Mouse (Mus musculus): Measurements from ENCODE around the gene Alkbh6. TPM values are rescaled to one million over a fixed set of nuclear protein-coding genes. Genes with fewer than 3 reads are reported as not detected.

The Alkbh6 gene
- total and polyA plus RNA-seq, 2 experiments from 2014 or later, result 74.1 to 117 TPM

- WGBS, result 91% methylated on average over 12 of the region's 12 CpGs
These were observed 1.6 kb downstream of the Alkbh6 start for GRCm38 (mm10) chr7:30310136-30310535.

DNA sequence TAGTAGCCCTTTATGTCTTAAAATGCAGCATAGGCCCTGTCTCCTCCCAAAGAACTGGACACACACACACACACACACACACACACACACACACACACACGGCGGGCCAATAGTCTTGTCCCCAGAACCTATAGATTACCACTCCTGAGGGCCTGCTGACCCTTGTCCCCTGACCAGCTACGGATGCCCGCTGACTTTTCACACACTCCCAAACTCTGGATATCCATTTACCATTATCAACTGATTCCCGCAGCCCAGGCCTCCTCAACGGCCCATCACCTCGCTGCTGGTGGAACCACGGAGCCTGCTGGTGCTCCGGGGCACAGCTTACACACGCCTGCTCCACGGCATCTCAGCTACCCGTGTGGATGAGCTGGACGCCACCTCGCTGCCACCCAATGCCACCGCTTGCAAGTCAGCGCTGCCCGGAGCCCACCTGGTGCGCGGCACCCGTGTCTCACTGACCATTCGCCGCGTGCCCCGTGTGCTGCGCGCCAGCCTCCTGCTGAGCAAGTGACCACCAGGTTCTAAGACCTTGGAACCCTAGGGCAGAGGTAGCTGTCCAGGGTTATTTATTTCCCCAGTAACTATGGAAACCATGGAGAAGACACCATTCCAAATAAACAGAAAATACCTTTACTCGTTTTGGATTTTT, 5.3 kb downstream of the Alkbh6 start:
- Histone ChIP-seq H3K4me3 (ENCODE audit: low read depth, low read length) (no peak overlapping the region), H3K4me2 (ENCODE audit: low read depth) (no peak overlapping the region), H3K27ac (ENCODE audit: low read depth, low read length) (no peak overlapping the region), H3K4me1 (ENCODE audit: insufficient read depth) (0 out of 2 replicates have a peak, but pooled peaks cover 5% of the 10 kb centered on the region), H3K9me3 (ENCODE audit: low read length) (no peaks in the 10 kb centered on the region), H3K27me3 (ENCODE audit: insufficient read depth, low read length) (no peaks in the 10 kb centered on the region), H3K36me3 (ENCODE audit: insufficient read depth) (0 out of 2 replicates have a peak, but pooled peaks cover 2% of the 10 kb centered on the region), H3K9ac (no peak overlapping the region)
- 53% methylated on average over 27 of the region's 27 CpGs for WGBS
- DNase-seq (no peak), ATAC-seq (no peak)
- no peak for TF ChIP-seq CTCF (IDR thresholded peaks at IDR 0.05; ENCODE audit: low read depth)

More at GRCm38 (mm10) chr7:30310136-30310535, 1.6 kb downstream of the Alkbh6 start:
- DNase-seq, result no peak
- Histone ChIP-seq H3K4me3 (ENCODE audit: low read depth, low read length) (no peak overlapping the region), H3K36me3 (ENCODE audit: insufficient read depth) (peaks cover 26% of the 10 kb centered on the region), H3K27ac (ENCODE audit: low read depth, low read length) (no peak overlapping the region), H3K9ac (no peak overlapping the region), H3K4me2 (ENCODE audit: low read depth) (no peak overlapping the region), H3K9me3 (ENCODE audit: low read length) (no peaks in the 10 kb centered on the region), H3K4me1 (ENCODE audit: insufficient read depth) (0 out of 2 replicates have a peak, but pooled peaks cover 9% of the 10 kb centered on the region), H3K27me3 (ENCODE audit: insufficient read depth, low read length) (no peaks in the 10 kb centered on the region)
- no peak for TF ChIP-seq CTCF (IDR thresholded peaks at IDR 0.05; ENCODE audit: low read depth)
- ATAC-seq, result no peak

DNA sequence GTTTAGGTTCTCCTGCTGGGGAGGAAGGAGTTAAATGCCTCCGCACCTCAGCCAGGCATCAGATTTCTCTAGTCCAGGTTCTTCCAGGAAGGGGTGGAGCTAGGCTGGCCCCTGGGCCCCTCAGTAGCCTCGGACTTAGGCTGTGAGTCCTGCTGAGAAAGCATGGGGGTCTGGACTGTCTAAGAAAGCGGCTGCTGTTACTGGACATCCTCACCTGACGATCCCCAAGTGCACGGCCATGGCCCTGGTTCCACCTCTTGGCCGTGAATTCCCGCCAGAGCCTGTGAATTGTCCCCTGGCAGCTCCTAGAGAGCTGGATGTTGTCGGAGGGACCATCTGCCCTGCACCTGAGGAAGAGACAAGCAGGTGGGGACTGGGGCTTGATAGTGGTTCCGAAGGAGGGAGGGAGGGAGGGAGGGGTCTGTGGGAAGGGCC, 6.2 kb downstream of the Alkbh6 start, which contains the start of gene Syne4:
TSS of gene Syne4 (plus strand) at position 87 of the 435 bp plus-strand sequence.
- no peak within 1 kb of the TSS for H3K4me3 ChIP-seq (ENCODE audit: low read depth, low read length)
- H3K4me2 ChIP-seq (ENCODE audit: low read depth), result no peak within 1 kb of the TSS
- no peak within 1 kb of the TSS for H3K27ac ChIP-seq (ENCODE audit: low read depth, low read length)
- WGBS, result 6% methylated on average over 9 of the region's 9 CpGs
- TF ChIP-seq CTCF (IDR thresholded peaks at IDR 0.05; ENCODE audit: low read depth), result no peak
- H3K9me3 ChIP-seq (ENCODE audit: low read length), result no peaks in the 10 kb centered on the region
- 0 out of 2 replicates have a peak, but pooled peaks cover 4% of the 10 kb centered on the region for H3K4me1 ChIP-seq (ENCODE audit: insufficient read depth)
- ATAC-seq, result no peak
- 0 out of 2 replicates have a peak, but pooled peaks cover 2% of the 10 kb centered on the region for H3K36me3 ChIP-seq (ENCODE audit: insufficient read depth)
- no peak within 1 kb of the TSS for H3K9ac ChIP-seq
- DNase-seq, result no peak
- no peaks in the 10 kb centered on the region for H3K27me3 ChIP-seq (ENCODE audit: insufficient read depth, low read length)

DNA sequence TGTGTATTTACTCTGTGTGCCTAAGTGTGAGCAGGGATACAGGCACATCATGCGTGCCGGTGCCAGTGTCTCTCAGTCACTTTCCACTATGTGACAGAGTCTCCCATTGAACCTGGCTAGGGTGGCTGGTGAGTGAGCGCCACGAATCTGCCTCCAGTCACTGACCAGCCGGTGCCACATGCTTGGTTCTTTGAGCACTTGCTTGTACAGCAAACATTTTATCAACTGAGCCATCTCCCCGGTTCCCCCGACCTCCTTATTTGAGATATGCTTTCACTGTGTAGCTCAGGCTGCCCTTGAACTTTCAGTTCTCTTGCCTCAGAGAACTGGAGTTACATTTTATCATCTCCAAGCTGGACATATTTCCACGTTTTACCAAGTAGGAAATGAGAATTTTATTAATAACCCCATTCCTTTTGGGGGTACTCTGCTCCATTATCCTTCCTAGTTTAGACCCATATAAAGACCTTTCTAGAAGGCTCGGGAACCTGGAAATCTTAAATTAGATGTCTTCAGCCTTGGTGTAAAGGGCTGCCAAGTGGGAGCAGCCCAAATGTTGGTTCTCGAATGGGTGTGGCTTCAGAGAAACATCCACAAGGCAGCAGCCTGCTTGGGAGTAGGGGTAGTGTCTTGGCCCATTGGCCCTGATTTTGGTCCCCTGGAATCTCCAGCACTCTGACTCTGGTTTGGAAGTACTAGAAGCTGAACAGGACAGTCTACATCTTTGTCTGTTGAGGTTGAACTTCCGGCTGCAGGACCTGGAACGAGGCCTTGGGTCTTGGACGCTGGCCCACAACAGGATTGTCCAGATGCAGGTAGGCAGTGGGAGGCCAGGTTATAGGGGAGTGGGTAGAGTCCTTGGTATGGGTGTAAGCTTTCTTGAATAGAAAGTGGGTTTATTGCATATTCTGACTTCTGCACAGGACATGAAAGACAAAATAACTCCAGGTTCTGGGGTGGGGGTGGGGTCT, 7.3 kb downstream of the Alkbh6 start:
- Histone ChIP-seq H3K4me2 (ENCODE audit: low read depth) (no peak overlapping the region), H3K9me3 (ENCODE audit: low read length) (no peaks in the 10 kb centered on the region), H3K27me3 (ENCODE audit: insufficient read depth, low read length) (no peaks in the 10 kb centered on the region), H3K9ac (no peak overlapping the region), H3K4me3 (ENCODE audit: low read depth, low read length) (no peak overlapping the region), H3K27ac (ENCODE audit: low read depth, low read length) (no peak overlapping the region), H3K36me3 (ENCODE audit: insufficient read depth) (0 out of 2 replicates have a peak, but pooled peaks cover 2% of the 10 kb centered on the region), H3K4me1 (ENCODE audit: insufficient read depth) (peaks cover under 1% of the 10 kb centered on the region; the same call in 1 of the 2 replicates)
- ATAC-seq (no peak), DNase-seq (no peak)
- no peak for TF ChIP-seq CTCF (IDR thresholded peaks at IDR 0.05; ENCODE audit: low read depth)
- 76% methylated on average over 13 of the region's 13 CpGs for WGBS

DNA sequence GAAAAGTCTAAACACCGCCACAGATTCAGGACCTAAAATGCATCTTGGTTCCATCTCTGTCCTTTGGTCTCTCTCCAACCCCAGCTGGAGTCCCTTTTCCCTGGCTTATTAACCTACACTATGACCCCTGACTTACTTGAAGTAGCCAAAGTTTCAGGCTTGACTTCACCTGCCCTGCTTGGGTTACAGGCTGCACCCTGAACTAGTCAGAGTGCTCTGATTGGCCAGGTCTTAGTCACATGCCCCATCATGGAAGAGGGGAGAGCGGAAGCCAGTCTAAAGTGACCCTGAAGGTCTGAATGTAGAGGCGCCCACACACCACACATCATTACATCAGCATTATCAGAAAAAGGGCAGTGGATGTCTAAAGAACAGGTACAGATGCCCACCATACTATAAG, 9.6 kb downstream of the Alkbh6 start:
- no peak overlapping the region for H3K27ac ChIP-seq (ENCODE audit: low read depth, low read length)
- H3K4me1 ChIP-seq (ENCODE audit: insufficient read depth), result peaks cover 7% of the 10 kb centered on the region
- whole genome bisulfite sequencing, result 90% methylated on average over 3 of the region's 3 CpGs
- H3K27me3 ChIP-seq (ENCODE audit: insufficient read depth, low read length), result no peaks in the 10 kb centered on the region
- no peak overlapping the region for H3K4me3 ChIP-seq (ENCODE audit: low read depth, low read length)
- ATAC-seq, result no peak
- H3K9ac ChIP-seq, result no peak overlapping the region
- no peaks in the 10 kb centered on the region for H3K9me3 ChIP-seq (ENCODE audit: low read length)
- no peak for DNase-seq
- no peak overlapping the region for H3K4me2 ChIP-seq (ENCODE audit: low read depth)
- no peak for TF ChIP-seq CTCF (IDR thresholded peaks at IDR 0.05; ENCODE audit: low read depth)
- 0 out of 2 replicates have a peak, but pooled peaks cover 2% of the 10 kb centered on the region for H3K36me3 ChIP-seq (ENCODE audit: insufficient read depth)

GRCm38 (mm10) chr7:30320946-30321345, 12.4 kb downstream of the Alkbh6 start:
- Histone ChIP-seq H3K27ac (ENCODE audit: low read depth, low read length) (no peak overlapping the region), H3K27me3 (ENCODE audit: insufficient read depth, low read length) (no peaks in the 10 kb centered on the region), H3K4me2 (ENCODE audit: low read depth) (peak overlapping the region; percentile 80), H3K4me1 (ENCODE audit: insufficient read depth) (peaks cover 7% of the 10 kb centered on the region), H3K36me3 (ENCODE audit: insufficient read depth) (no peaks in the 10 kb centered on the region), H3K9ac (0 out of 2 replicates have a peak overlapping the region, but pooled peaks have one; percentile 68), H3K9me3 (ENCODE audit: low read length) (no peaks in the 10 kb centered on the region), H3K4me3 (ENCODE audit: low read depth, low read length) (no peak overlapping the region)
- no peak for DNase-seq
- no peak for TF ChIP-seq CTCF (IDR thresholded peaks at IDR 0.05; ENCODE audit: low read depth)
- no peak for ATAC-seq
- WGBS, result 89% methylated on average over 2 of the region's 2 CpGs

Measured in forebrain, postnatal 0 days (tissue).